Mouse (Mus musculus): ENCODE data around the gene Ndel1. TPM values are rescaled to one million over a fixed set of nuclear protein-coding genes. Genes with fewer than 3 reads are reported as not detected.

Gene Ndel1
- total RNA-seq (2021): 10 to 100 TPM; 57.2 to 72.8 TPM
- long read RNA-seq, experiment 1, transcript Ndel1-201 (9 exons, 2,382 nt): major isoform, 48 of 74 reads
- long read RNA-seq, experiment 1, partial matches to known transcripts: 2 of 74 reads
- long read RNA-seq, experiment 1, other reads (novel, unspliced or antisense): 23 of 74 reads
- long read RNA-seq, experiment 2, transcript Ndel1-201 (9 exons, 2,382 nt): major isoform, 29 of 45 reads
- long read RNA-seq, experiment 2, partial matches to known transcripts: 0 of 45 reads
- long read RNA-seq, experiment 2, other reads (novel, unspliced or antisense): 16 of 45 reads

- DNase-seq: peak; percentile 83
Measured at GRCm38 (mm10) chr11:68871748-68872147, at the start of gene Ndel1. Ndel1 (minus strand) TSS chr11:68871858.

- no peak for DNase-seq
Measured at GRCm38 (mm10) chr11:68914566-68914965, 42.9 kb upstream of the Ndel1 start.

GRCm38 (mm10) chr11:68911531-68912177 lies 40.0 kb upstream of the Ndel1 start:
- no peak for DNase-seq

- DNase-seq: peak; percentile 38
Measured at GRCm38 (mm10) chr11:68908846-68909503, 37.3 kb upstream of the Ndel1 start.

GRCm38 (mm10) chr11:68907251-68907650 lies 35.6 kb upstream of the Ndel1 start:
- no peak for DNase-seq

- peak; percentile 23 for DNase-seq
Measured at GRCm38 (mm10) chr11:68906461-68906790, 34.8 kb upstream of the Ndel1 start.

- no peak for DNase-seq
Measured at GRCm38 (mm10) chr11:68905665-68906460, 34.2 kb upstream of the Ndel1 start.

- DNase-seq: no peak
Measured at GRCm38 (mm10) chr11:68905138-68905531, 33.5 kb upstream of the Ndel1 start.

GRCm38 (mm10) chr11:68904375-68905137 lies 32.9 kb upstream of the Ndel1 start:
- peak; percentile 82 for DNase-seq

- no peak for DNase-seq
Measured at GRCm38 (mm10) chr11:68903775-68904174, 32.1 kb upstream of the Ndel1 start.

- no peak for DNase-seq
Measured at GRCm38 (mm10) chr11:68902823-68903222, 31.2 kb upstream of the Ndel1 start.

- no peak for DNase-seq
Measured at GRCm38 (mm10) chr11:68902367-68902766, 30.7 kb upstream of the Ndel1 start.

GRCm38 (mm10) chr11:68902047-68902364 lies 30.3 kb upstream of the Ndel1 start:
- no peak for DNase-seq

- DNase-seq: peak; percentile 98
Measured at GRCm38 (mm10) chr11:68901351-68902046, 29.8 kb upstream of the Ndel1 start, which contains the start of gene Rpl26. Rpl26 (plus strand) TSS chr11:68901583.

- DNase-seq: peak; percentile 20
Measured at GRCm38 (mm10) chr11:68900519-68901350, 29.1 kb upstream of the Ndel1 start.

- DNase-seq: no peak
Measured at GRCm38 (mm10) chr11:68899815-68900214, 28.2 kb upstream of the Ndel1 start.

- no peak for DNase-seq
Measured at GRCm38 (mm10) chr11:68898790-68899189, 27.1 kb upstream of the Ndel1 start.

GRCm38 (mm10) chr11:68897838-68898237 lies 26.2 kb upstream of the Ndel1 start:
- DNase-seq: no peak

GRCm38 (mm10) chr11:68897120-68897519 lies 25.5 kb upstream of the Ndel1 start:
- DNase-seq: peak; percentile 30

GRCm38 (mm10) chr11:68896247-68896646 lies 24.6 kb upstream of the Ndel1 start:
- DNase-seq: no peak

All from adrenal gland, postnatal 10 days (tissue).